Mouse (Mus musculus): ENCODE data around the gene Pyroxd1. TPM values are rescaled to one million over a fixed set of nuclear protein-coding genes. Genes with fewer than 3 reads are reported as not detected.

Pyroxd1 gene
- total and polyA plus RNA-seq, 3 experiments = 6.5 to 7.5 TPM; not detected in 1

DNA sequence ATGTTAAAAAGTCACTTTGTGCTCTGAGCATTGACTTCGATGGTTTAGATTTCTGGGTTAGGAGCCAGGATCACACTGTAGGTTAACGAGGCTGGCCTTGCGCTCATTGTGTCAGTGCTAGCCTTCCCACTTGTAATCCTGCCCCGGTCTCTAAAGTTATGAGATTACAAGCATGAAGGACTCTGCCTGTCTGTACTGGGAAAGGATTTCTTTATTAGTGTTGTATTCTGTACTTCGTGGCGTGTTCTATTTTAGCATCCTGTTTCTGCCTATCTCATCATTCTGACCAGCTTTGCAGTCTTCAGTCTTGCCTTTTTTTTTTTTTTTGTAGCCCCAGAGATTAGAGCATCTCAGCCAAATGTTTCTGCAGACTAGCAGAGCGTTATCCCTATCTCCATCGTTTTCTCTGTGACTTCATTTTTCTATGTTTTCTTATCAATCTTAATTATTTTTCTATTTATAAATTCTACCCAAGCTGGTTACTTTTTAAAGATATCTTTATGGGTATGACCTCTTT is 42.4 kb downstream of the Pyroxd1 start:
- Histone ChIP-seq H3K36me3 (ENCODE audit: control insufficient read depth in 1 of 2, insufficient read depth in 2 of 2, low read length in 2 of 2) (peaks cover 3 to 43% of the 10 kb centered on the region in 2 experiments), H3K9ac (ENCODE audit: control insufficient read depth, low read depth, low read length, poor library complexity, severe bottlenecking) (peak overlapping the region; percentile 92), H3K27ac (ENCODE audit: control insufficient read depth, low read depth, low read length) (peak overlapping the region; percentile 39), H3K9me3 (replicated peaks; ENCODE audit: insufficient read depth, low read length) (no peaks in the 10 kb centered on the region), H3K79me2 (ENCODE audit: control insufficient read depth, insufficient read depth, low read length, poor library complexity) (peaks cover 58% of the 10 kb centered on the region), H3K4me3 (ENCODE audit: control insufficient read depth in 1 of 2, insufficient read depth in 1 of 2, low read depth in 2 of 2, low read length in 2 of 2) (peak overlapping the region; percentile 78 to 93), H3K4me1 (ENCODE audit: control insufficient read depth in 1 of 2, insufficient read depth in 2 of 2, low read length in 2 of 2) (peaks cover 17 to 27% of the 10 kb centered on the region in 2 experiments), H3K27me3 (ENCODE audit: control insufficient read depth in 1 of 2, insufficient read depth in 2 of 2, low read length in 2 of 2) (no peaks in the 10 kb centered on the region)
- peak; percentile 55 for DNase-seq (ENCODE audit: low read depth, low spot score)
- TF ChIP-seq SIN3A (IDR thresholded peaks at IDR 0.05; ENCODE audit: low read length) = peak; percentile 51; the same call in 1 of the 2 replicates
- no peak for TF ChIP-seq MXI1 (IDR thresholded peaks at IDR 0.05; ENCODE audit: low read depth, low read length)
- TF ChIP-seq ZNF384 (IDR thresholded peaks at IDR 0.05; ENCODE audit: low read depth, low read length) = peak; percentile 88

GRCm38 (mm10) chr6:142389101-142389500 is 43.6 kb downstream of the Pyroxd1 start:
- Histone ChIP-seq H3K4me1 (ENCODE audit: control insufficient read depth in 1 of 2, insufficient read depth in 2 of 2, low read length in 2 of 2) (peaks cover 19 to 27% of the 10 kb centered on the region in 2 experiments), H3K4me3 (ENCODE audit: control insufficient read depth in 1 of 2, insufficient read depth in 1 of 2, low read depth in 2 of 2, low read length in 2 of 2) (no peak overlapping the region), H3K9ac (ENCODE audit: control insufficient read depth, low read depth, low read length, poor library complexity, severe bottlenecking) (no peak overlapping the region; the same call in 1 of the 2 replicates), H3K27me3 (ENCODE audit: control insufficient read depth in 1 of 2, insufficient read depth in 2 of 2, low read length in 2 of 2) (no peaks in the 10 kb centered on the region), H3K36me3 (ENCODE audit: control insufficient read depth in 1 of 2, insufficient read depth in 2 of 2, low read length in 2 of 2) (peaks cover 6 to 41% of the 10 kb centered on the region in 2 experiments), H3K27ac (ENCODE audit: control insufficient read depth, low read depth, low read length) (no peak overlapping the region), H3K79me2 (ENCODE audit: control insufficient read depth, insufficient read depth, low read length, poor library complexity) (peaks cover 59% of the 10 kb centered on the region), H3K9me3 (replicated peaks; ENCODE audit: insufficient read depth, low read length) (no peaks in the 10 kb centered on the region)
- TF ChIP-seq USF1 (IDR thresholded peaks at IDR 0.05; ENCODE audit: low read depth, low read length) (no peak), MYC (IDR thresholded peaks at IDR 0.05; ENCODE audit: low read depth, low read length) (no peak), USF2 (IDR thresholded peaks at IDR 0.05; ENCODE audit: borderline replicate concordance in 1 of 2, insufficient read depth in 1 of 2, low read depth in 1 of 2, low read length in 2 of 2) (no peak), HCFC1 (IDR thresholded peaks at IDR 0.05; ENCODE audit: low read depth, low read length) (no peak), NRF1 (IDR thresholded peaks at IDR 0.05; ENCODE audit: insufficient read depth, low read depth, low read length, poor library complexity, severe bottlenecking) (no peak), SMC3 (IDR thresholded peaks at IDR 0.05; ENCODE audit: low read depth, low read length) (no peak), ZNF384 (IDR thresholded peaks at IDR 0.05; ENCODE audit: low read depth, low read length) (no peak), MAFK (IDR thresholded peaks at IDR 0.05; ENCODE audit: borderline replicate concordance, low read depth, low read length) (no peak), ZMIZ1 (IDR thresholded peaks at IDR 0.05; ENCODE audit: low read depth, low read length) (no peak), MAX (IDR thresholded peaks at IDR 0.05; ENCODE audit: low read length) (no peak), RCOR1 (IDR thresholded peaks at IDR 0.05; ENCODE audit: low read depth, low read length) (no peak), NELFE (IDR thresholded peaks at IDR 0.05; ENCODE audit: low read depth, low read length) (no peak), BHLHE40 (IDR thresholded peaks at IDR 0.05; ENCODE audit: borderline replicate concordance, low read depth, low read length) (no peak), ETS1 (IDR thresholded peaks at IDR 0.05; ENCODE audit: low read depth, low read length) (no peak), ZKSCAN1 (IDR thresholded peaks at IDR 0.05; ENCODE audit: low read depth, low read length) (no peak), UBTF (IDR thresholded peaks at IDR 0.05; ENCODE audit: borderline replicate concordance, insufficient read depth, low read depth, low read length) (no peak)
- peak; percentile 24 for DNase-seq (ENCODE audit: low read depth, low spot score)

Measured in MEL (cell line).